Mouse (Mus musculus) cortical plate, adult 2 months (tissue): ENCODE data around the gene Slfn14.

Experiments
- CTCF ChIP-seq: fragments of 200-500 bp; IDR thresholded peaks from 2 replicates; pipeline ENCODE4 v1.5.1; 2011; ENCODE audit warnings: mild to moderate bottlenecking, control low read depth, low read length; ENCODE audit not compliant: insufficient read depth; ENCODE audit errors: extremely low read depth
- POLR2A ChIP-seq: fragments of 200-500 bp; IDR thresholded peaks from 2 replicates; pipeline ENCODE4 v1.6.1; 2011; ENCODE audit warnings: mild to moderate bottlenecking, low read length, control low read depth; ENCODE audit not compliant: insufficient read depth; ENCODE audit errors: extremely low read depth

DNA sequence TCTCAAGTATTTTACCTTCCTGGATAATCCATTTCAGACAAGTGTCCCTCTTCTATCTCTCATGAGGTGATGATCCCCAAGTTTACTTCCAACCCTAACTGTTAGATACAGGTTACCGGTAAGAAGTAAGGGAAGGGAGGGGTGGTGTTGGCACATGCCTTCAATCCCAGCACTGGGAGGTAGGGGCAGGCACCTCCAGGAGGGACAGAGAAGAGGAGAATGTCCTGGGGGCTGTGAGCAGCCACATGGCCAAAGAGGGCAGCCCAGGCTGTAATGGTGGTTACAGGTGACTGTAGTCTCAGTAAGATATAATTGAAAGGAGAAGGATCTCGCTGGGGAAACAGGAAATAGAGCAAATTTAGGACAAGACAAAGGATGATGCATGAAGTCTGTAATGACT is 4.4 kb downstream of the Slfn14 start:
- TF ChIP-seq CTCF (no peak), POLR2A (no peak)
